Mouse (Mus musculus): ENCODE results near the gene Mcmbp. TPM values are rescaled to one million over a fixed set of nuclear protein-coding genes. Genes with fewer than 3 reads are reported as not detected.

The Mcmbp gene
- polyA plus RNA-seq, 1 experiment from 2014 or later = 87.9 TPM

- Histone ChIP-seq H3K9ac (ENCODE audit: low read depth, low read length) (no peak overlapping the region), H3K4me2 (replicated peaks; ENCODE audit: low read depth, low read length) (no peak overlapping the region), H3K9me3 (ENCODE audit: control insufficient read depth, low read length) (no peaks in the 10 kb centered on the region), H3K27me3 (ENCODE audit: control insufficient read depth, insufficient read depth, low read length) (no peaks in the 10 kb centered on the region), H3K4me1 (ENCODE audit: control insufficient read depth, insufficient read depth, low read length) (peaks cover 19% of the 10 kb centered on the region), H3K36me3 (ENCODE audit: control insufficient read depth, insufficient read depth, low read length) (peaks cover 53% of the 10 kb centered on the region), H3K4me3 (ENCODE audit: low read length) (no peak overlapping the region), H3K27ac (ENCODE audit: low read depth, low read length) (no peak overlapping the region)
- no peak for ATAC-seq (ENCODE audit: low FRiP score, low TSS enrichment)
- 86% methylated on average over 9 of the region's 9 CpGs for WGBS
These were observed 10.0 kb upstream of the Mcmbp start for GRCm38 (mm10) chr7:128750296-128750695.

- no peak for ATAC-seq (ENCODE audit: low FRiP score, low TSS enrichment)
- H3K9ac ChIP-seq (ENCODE audit: low read depth, low read length) = no peak overlapping the region
- no peak overlapping the region for H3K4me3 ChIP-seq (ENCODE audit: low read length)
- no peak overlapping the region for H3K27ac ChIP-seq (ENCODE audit: low read depth, low read length)
- no peak overlapping the region for H3K4me2 ChIP-seq (replicated peaks; ENCODE audit: low read depth, low read length)
- no peaks in the 10 kb centered on the region for H3K9me3 ChIP-seq (ENCODE audit: control insufficient read depth, low read length)
- H3K36me3 ChIP-seq (ENCODE audit: control insufficient read depth, insufficient read depth, low read length) = peaks cover 37% of the 10 kb centered on the region
- 65% methylated on average over 3 of the region's 3 CpGs for WGBS
- no peaks in the 10 kb centered on the region for H3K27me3 ChIP-seq (ENCODE audit: control insufficient read depth, insufficient read depth, low read length)
- peaks cover 22% of the 10 kb centered on the region for H3K4me1 ChIP-seq (ENCODE audit: control insufficient read depth, insufficient read depth, low read length)
These were observed 8.5 kb upstream of the Mcmbp start for GRCm38 (mm10) chr7:128748758-128749157.

- Histone ChIP-seq H3K27me3 (ENCODE audit: control insufficient read depth, insufficient read depth, low read length) (no peaks in the 10 kb centered on the region), H3K9ac (ENCODE audit: low read depth, low read length) (peak overlapping the region; percentile 86; the same call in 1 of the 2 replicates), H3K4me3 (ENCODE audit: low read length) (peak overlapping the region; percentile 96), H3K4me2 (replicated peaks; ENCODE audit: low read depth, low read length) (peak overlapping the region; percentile 78), H3K9me3 (ENCODE audit: control insufficient read depth, low read length) (no peaks in the 10 kb centered on the region), H3K36me3 (ENCODE audit: control insufficient read depth, insufficient read depth, low read length) (peaks cover 13% of the 10 kb centered on the region), H3K27ac (ENCODE audit: low read depth, low read length) (no peak overlapping the region), H3K4me1 (ENCODE audit: control insufficient read depth, insufficient read depth, low read length) (peaks cover 22% of the 10 kb centered on the region)
- ATAC-seq (ENCODE audit: low FRiP score, low TSS enrichment) = no peak
- WGBS = 92% methylated on average over 10 of the region's 10 CpGs
These were observed 5.9 kb upstream of the Mcmbp start for GRCm38 (mm10) chr7:128746151-128746550.

- Histone ChIP-seq H3K36me3 (ENCODE audit: control insufficient read depth, insufficient read depth, low read length) (peaks cover under 1% of the 10 kb centered on the region; the same call in 1 of the 2 replicates), H3K27ac (ENCODE audit: low read depth, low read length) (peak within 1 kb of the TSS; percentile 71), H3K4me3 (ENCODE audit: low read length) (peak within 1 kb of the TSS; percentile 96), H3K4me1 (ENCODE audit: control insufficient read depth, insufficient read depth, low read length) (peaks cover 22% of the 10 kb centered on the region), H3K9ac (ENCODE audit: low read depth, low read length) (peak within 1 kb of the TSS; percentile 86), H3K27me3 (ENCODE audit: control insufficient read depth, insufficient read depth, low read length) (no peaks in the 10 kb centered on the region), H3K4me2 (replicated peaks; ENCODE audit: low read depth, low read length) (peak within 1 kb of the TSS; percentile 78), H3K9me3 (ENCODE audit: control insufficient read depth, low read length) (no peaks in the 10 kb centered on the region)
- under 1% methylated on average over 55 of the region's 55 CpGs for WGBS
- peak; percentile 87 for ATAC-seq (ENCODE audit: low FRiP score, low TSS enrichment)
These were observed 4.6 kb upstream of the Mcmbp start, which contains the start of gene Sec23ip for GRCm38 (mm10) chr7:128744684-128745485. Gene Sec23ip (plus strand): TSS chr7:128744943.

DNA sequence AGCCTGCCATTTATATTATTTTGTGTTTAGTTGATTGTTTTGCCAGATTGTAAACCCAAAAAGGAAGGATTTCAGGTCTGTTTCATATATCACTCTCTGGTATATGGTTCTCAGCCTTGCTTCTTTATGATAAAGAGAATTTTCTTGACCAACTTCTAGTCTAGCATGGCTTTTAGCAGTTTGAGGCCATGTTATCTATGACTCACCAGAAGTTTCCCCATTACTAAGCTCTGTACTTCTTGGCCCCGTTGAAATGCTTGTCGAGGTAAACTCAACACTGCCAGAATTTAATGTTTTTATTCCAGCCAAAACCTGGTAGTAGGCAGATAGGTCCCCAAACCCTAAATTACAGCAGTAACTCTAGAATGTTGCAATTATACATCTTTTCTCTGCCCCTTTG is 3.6 kb upstream of the Mcmbp start:
- WGBS = 63% methylated on average over 2 of the region's 2 CpGs
- H3K4me1 ChIP-seq (ENCODE audit: control insufficient read depth, insufficient read depth, low read length) = peaks cover 23% of the 10 kb centered on the region
- H3K27me3 ChIP-seq (ENCODE audit: control insufficient read depth, insufficient read depth, low read length) = no peaks in the 10 kb centered on the region
- H3K36me3 ChIP-seq (ENCODE audit: control insufficient read depth, insufficient read depth, low read length) = no peaks in the 10 kb centered on the region
- no peak for ATAC-seq (ENCODE audit: low FRiP score, low TSS enrichment)
- H3K9me3 ChIP-seq (ENCODE audit: control insufficient read depth, low read length) = no peaks in the 10 kb centered on the region
- peak overlapping the region; percentile 96 for H3K4me3 ChIP-seq (ENCODE audit: low read length)
- peak overlapping the region; percentile 64 for H3K4me2 ChIP-seq (replicated peaks; ENCODE audit: low read depth, low read length)
- H3K9ac ChIP-seq (ENCODE audit: low read depth, low read length) = no peak overlapping the region
- H3K27ac ChIP-seq (ENCODE audit: low read depth, low read length) = no peak overlapping the region

DNA sequence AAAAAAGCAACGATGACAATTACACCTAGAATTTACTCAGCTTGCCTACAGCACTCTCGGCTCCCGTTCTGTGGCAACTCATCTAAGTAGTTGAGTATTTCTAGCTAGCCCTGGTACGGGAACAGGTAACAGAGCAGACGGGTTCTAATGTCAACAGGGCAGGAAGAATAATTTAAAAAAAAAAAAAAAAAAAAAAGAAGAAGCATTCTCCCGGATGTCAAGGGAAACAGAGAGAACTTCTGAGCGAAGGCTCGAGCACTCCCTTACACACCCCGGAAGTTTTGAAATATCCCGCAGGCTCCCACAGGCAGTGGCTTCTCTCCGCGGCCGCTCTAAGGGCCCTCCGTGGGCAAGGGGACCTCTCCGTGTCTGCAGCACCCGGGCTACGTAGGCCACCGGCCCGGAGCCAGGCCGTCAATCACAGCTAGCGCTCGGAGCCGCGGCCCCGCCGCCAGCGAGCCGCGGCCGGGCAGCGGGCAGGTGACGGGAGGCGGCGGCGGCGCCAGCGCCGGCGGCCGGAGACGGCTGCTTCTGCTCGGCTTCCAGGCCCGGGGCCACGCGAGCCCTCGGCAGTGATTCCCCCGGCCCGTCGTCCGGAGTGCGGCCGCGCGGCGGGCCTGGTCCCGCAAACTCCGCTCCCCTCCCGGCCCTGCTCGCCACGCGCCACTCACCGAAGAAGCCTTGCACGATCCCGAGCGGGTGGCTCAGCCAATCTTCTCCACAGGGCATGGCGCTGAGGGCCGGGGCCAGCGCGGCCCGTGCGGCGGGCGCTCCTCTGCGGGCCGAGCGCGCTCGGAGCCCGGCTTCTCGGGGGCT is 625 bp downstream of the Mcmbp start:
- ATAC-seq (ENCODE audit: low FRiP score, low TSS enrichment) = peak; percentile 45
- Histone ChIP-seq H3K27ac (ENCODE audit: low read depth, low read length) (peak overlapping the region; percentile 87; the same call in 1 of the 2 replicates), H3K27me3 (ENCODE audit: control insufficient read depth, insufficient read depth, low read length) (no peaks in the 10 kb centered on the region), H3K4me3 (ENCODE audit: low read length) (peak overlapping the region; percentile 98), H3K36me3 (ENCODE audit: control insufficient read depth, insufficient read depth, low read length) (no peaks in the 10 kb centered on the region), H3K9ac (ENCODE audit: low read depth, low read length) (peak overlapping the region; percentile 98), H3K4me1 (ENCODE audit: control insufficient read depth, insufficient read depth, low read length) (peaks cover 19% of the 10 kb centered on the region), H3K4me2 (replicated peaks; ENCODE audit: low read depth, low read length) (peak overlapping the region; percentile 90), H3K9me3 (ENCODE audit: control insufficient read depth, low read length) (no peaks in the 10 kb centered on the region)
- under 1% methylated on average over 75 of the region's 80 CpGs for WGBS

GRCm38 (mm10) chr7:128739116-128739461 is 1.2 kb downstream of the Mcmbp start:
- Histone ChIP-seq H3K4me2 (replicated peaks; ENCODE audit: low read depth, low read length) (peak overlapping the region; percentile 90), H3K36me3 (ENCODE audit: control insufficient read depth, insufficient read depth, low read length) (no peaks in the 10 kb centered on the region), H3K27ac (ENCODE audit: low read depth, low read length) (no peak overlapping the region), H3K9ac (ENCODE audit: low read depth, low read length) (peak overlapping the region; percentile 98), H3K27me3 (ENCODE audit: control insufficient read depth, insufficient read depth, low read length) (no peaks in the 10 kb centered on the region), H3K4me3 (ENCODE audit: low read length) (peak overlapping the region; percentile 98), H3K9me3 (ENCODE audit: control insufficient read depth, low read length) (no peaks in the 10 kb centered on the region), H3K4me1 (ENCODE audit: control insufficient read depth, insufficient read depth, low read length) (peaks cover 17% of the 10 kb centered on the region)
- 2% methylated on average over 15 of the region's 15 CpGs for WGBS
- no peak for ATAC-seq (ENCODE audit: low FRiP score, low TSS enrichment)

GRCm38 (mm10) chr7:128738041-128738440 is 2.3 kb downstream of the Mcmbp start:
- Histone ChIP-seq H3K4me1 (ENCODE audit: control insufficient read depth, insufficient read depth, low read length) (peaks cover 15% of the 10 kb centered on the region), H3K27me3 (ENCODE audit: control insufficient read depth, insufficient read depth, low read length) (no peaks in the 10 kb centered on the region), H3K9ac (ENCODE audit: low read depth, low read length) (peak overlapping the region; percentile 98; the same call in 1 of the 2 replicates), H3K27ac (ENCODE audit: low read depth, low read length) (no peak overlapping the region), H3K9me3 (ENCODE audit: control insufficient read depth, low read length) (no peaks in the 10 kb centered on the region), H3K36me3 (ENCODE audit: control insufficient read depth, insufficient read depth, low read length) (no peaks in the 10 kb centered on the region), H3K4me3 (ENCODE audit: low read length) (peak overlapping the region; percentile 98; the same call in 1 of the 2 replicates), H3K4me2 (replicated peaks; ENCODE audit: low read depth, low read length) (peak overlapping the region; percentile 90)
- no peak for ATAC-seq (ENCODE audit: low FRiP score, low TSS enrichment)
- 67% methylated on average over 5 of the region's 5 CpGs for WGBS

- Histone ChIP-seq H3K4me2 (replicated peaks; ENCODE audit: low read depth, low read length) (no peak overlapping the region), H3K27ac (ENCODE audit: low read depth, low read length) (no peak overlapping the region), H3K4me3 (ENCODE audit: low read length) (no peak overlapping the region), H3K27me3 (ENCODE audit: control insufficient read depth, insufficient read depth, low read length) (no peaks in the 10 kb centered on the region), H3K9ac (ENCODE audit: low read depth, low read length) (no peak overlapping the region), H3K4me1 (ENCODE audit: control insufficient read depth, insufficient read depth, low read length) (no peaks in the 10 kb centered on the region), H3K9me3 (ENCODE audit: control insufficient read depth, low read length) (no peaks in the 10 kb centered on the region), H3K36me3 (ENCODE audit: control insufficient read depth, insufficient read depth, low read length) (no peaks in the 10 kb centered on the region)
- 76% methylated on average over 2 of the region's 2 CpGs for WGBS
- no peak for ATAC-seq (ENCODE audit: low FRiP score, low TSS enrichment)
These were observed 8.7 kb downstream of the Mcmbp start for GRCm38 (mm10) chr7:128731585-128731984.

All from kidney, embryonic 14.5 days (tissue).